Mouse (Mus musculus) embryonic fibroblast, embryonic 13.5 days (primary cell): ENCODE measurements at regions not wholly inside any gene's neighbourhood (a gene's known extent, or its start where the extent isn't known, plus 50 kb on each side); places are given as distances from the start of the nearest gene placed in this dataset.

Experiments used
- H3K27ac ChIP-seq: 2 replicates; pipeline ENCODE4 v1.5.1; 2012; ENCODE audit warnings: low read length, control low read depth, inconsistent platforms; ENCODE audit not compliant: insufficient read depth
- H3K4me1 ChIP-seq: 2 replicates; pipeline ENCODE4 v1.6.1; 2011; ENCODE audit warnings: low read length; ENCODE audit not compliant: control insufficient read depth, insufficient read depth
- H3K4me3 ChIP-seq: 2 replicates; pipeline ENCODE4 v1.5.1; 2011; ENCODE audit warnings: mild to moderate bottlenecking, control low read depth, low read length; ENCODE audit not compliant: insufficient read depth
- CTCF ChIP-seq: IDR thresholded peaks from 2 replicates; pipeline ENCODE4 v1.5.1; 2011; ENCODE audit warnings: mild to moderate bottlenecking, control low read depth, low read length, moderate library complexity, borderline replicate concordance; ENCODE audit not compliant: insufficient read depth
- POLR2A ChIP-seq: IDR thresholded peaks from 2 replicates; pipeline ENCODE4 v1.6.1; 2011; ENCODE audit warnings: low read depth, mild to moderate bottlenecking, control low read depth, low read length, moderate library complexity

GRCm38 (mm10) chr6:98107123-98107522, 235.4 kb downstream of the Gm765 start:
- no peak for TF ChIP-seq CTCF
- no peak for TF ChIP-seq POLR2A
- Histone ChIP-seq H3K4me3 (no peak overlapping the region), H3K27ac (no peak overlapping the region), H3K4me1 (no peaks in the 10 kb centered on the region)

DNA sequence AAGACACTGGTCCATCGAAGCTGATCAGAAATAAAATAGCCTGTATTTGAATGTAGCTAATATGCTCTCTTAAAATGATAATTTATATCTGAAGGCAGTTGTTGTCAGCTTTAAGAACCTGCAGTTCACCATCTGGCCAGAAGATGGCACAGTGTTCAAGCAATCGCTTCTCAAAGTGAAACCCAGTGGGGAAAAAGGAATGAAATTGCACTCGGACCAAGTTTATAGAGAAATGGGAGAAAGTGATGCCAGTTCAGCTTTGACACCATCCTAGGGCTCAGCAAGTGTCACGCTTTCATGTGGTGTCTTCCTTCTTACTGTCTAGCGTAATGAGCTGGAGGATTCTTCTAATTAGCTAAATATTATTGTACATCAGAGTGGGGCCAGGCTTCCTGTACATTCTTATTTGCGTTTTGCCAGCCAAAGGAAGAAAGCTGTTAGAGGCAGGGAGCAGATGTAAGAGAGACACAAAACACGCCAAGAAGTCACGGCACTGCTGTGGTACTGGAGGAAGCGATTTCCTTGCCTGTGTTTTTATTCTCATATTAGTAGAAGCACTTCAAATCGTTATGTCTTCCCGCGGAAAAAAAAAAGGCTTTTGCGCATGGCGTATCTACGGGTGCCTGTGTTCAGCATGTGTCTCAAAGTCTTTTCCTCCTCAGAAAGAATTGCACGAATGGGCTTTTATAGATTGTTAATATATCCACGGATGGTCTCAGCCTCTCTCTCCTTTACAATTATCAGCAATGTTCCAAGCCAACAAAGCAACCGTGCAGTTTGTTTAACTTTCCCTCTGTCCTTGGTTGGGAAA, 237.1 kb downstream of the Gm765 start:
- TF ChIP-seq POLR2A (no peak), CTCF (no peak)
- peak overlapping the region; percentile 61 for H3K4me3 ChIP-seq
- H3K27ac ChIP-seq = no peak overlapping the region
- H3K4me1 ChIP-seq = 0 out of 2 replicates have a peak, but pooled peaks cover 3% of the 10 kb centered on the region

DNA sequence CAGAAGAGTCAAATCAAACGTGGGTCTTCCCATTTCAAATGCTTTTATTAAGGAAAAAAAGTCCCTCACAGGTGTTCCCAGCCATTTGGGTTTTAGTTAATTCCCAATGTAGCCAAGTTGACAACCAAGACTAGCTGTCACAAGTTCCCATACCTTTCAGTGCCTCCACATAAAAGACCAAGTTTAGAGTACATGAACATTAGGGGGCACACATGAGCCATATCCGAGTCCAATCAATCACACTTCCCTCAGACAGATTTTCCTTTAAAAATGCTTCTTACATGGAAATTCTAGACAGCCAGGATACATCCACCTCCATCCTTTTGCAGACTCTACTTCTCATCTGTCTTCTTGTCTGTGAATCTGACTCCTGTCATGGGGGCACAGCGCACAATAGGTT, 238.1 kb downstream of the Gm765 start:
- 0 out of 2 replicates have a peak, but pooled peaks cover 3% of the 10 kb centered on the region for H3K4me1 ChIP-seq
- no peak overlapping the region for H3K27ac ChIP-seq
- TF ChIP-seq POLR2A = no peak
- TF ChIP-seq CTCF = no peak
- no peak overlapping the region for H3K4me3 ChIP-seq

DNA sequence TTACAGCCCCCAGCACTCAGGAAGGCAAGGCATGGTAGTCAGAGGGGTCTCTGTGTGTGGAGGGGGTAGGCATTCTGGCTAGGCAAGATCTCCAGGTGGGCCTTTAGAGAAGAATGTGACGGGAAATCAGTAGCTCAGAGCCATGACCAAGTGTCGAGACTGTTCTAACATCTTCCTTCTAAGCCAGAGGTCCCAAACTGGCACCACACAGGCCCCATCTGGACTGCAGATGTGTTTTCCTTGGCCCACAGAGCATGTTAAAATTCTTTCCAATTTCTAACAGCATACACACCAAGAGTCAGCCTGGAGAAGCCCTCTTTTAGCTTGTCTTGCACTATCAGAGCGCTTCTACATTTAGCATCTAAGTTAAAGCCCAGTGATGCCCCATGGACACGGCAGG, 241.5 kb downstream of the Gm765 start:
- Histone ChIP-seq H3K4me3 (no peak overlapping the region), H3K27ac (no peak overlapping the region), H3K4me1 (0 out of 2 replicates have a peak, but pooled peaks cover 3% of the 10 kb centered on the region)
- no peak for TF ChIP-seq CTCF
- no peak for TF ChIP-seq POLR2A

DNA sequence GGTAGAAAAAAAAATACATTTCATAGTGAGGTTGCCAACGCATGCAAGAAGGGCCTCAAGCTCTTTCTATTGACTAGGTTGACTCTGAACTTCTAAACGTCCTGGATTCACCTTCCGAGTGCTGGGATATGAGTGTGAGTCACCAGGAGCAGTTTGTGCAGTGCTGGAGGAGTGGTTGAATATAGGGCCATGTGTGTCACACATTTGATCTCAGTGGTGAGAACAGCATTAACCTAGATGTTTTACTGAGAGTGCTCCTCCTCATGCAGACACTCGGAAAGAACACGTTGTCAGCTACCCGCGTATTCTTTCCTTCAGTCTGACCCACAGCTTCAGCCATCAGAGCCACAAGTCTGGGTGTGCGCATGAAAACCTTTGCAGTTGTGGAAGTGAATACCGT, 243.4 kb downstream of the Gm765 start:
- no peak overlapping the region for H3K27ac ChIP-seq
- TF ChIP-seq POLR2A (no peak), CTCF (no peak)
- no peak overlapping the region for H3K4me3 ChIP-seq
- H3K4me1 ChIP-seq = 0 out of 2 replicates have a peak, but pooled peaks cover 3% of the 10 kb centered on the region

DNA sequence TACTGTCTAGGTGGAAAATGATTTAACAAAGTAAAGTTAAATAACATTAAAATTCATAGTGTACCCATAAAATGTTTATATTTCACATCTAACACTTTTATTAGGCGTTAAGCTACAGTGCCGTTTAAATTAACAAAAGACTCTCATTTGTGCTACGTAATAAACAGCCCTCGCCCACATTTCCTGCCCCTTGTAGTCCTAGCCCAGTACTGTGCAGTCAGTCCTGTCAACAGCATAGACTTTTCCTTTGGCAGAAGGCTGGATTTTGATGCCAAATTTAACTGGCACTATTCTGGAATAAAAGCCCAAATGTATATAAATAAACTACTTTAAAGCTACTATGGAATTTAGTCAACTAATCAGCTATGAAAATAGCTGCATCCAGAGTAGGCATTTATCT, 247.3 kb downstream of the Gm765 start:
- H3K27ac ChIP-seq = no peak overlapping the region
- no peak overlapping the region for H3K4me3 ChIP-seq
- TF ChIP-seq CTCF (no peak), POLR2A (no peak)
- H3K4me1 ChIP-seq = no peaks in the 10 kb centered on the region

DNA sequence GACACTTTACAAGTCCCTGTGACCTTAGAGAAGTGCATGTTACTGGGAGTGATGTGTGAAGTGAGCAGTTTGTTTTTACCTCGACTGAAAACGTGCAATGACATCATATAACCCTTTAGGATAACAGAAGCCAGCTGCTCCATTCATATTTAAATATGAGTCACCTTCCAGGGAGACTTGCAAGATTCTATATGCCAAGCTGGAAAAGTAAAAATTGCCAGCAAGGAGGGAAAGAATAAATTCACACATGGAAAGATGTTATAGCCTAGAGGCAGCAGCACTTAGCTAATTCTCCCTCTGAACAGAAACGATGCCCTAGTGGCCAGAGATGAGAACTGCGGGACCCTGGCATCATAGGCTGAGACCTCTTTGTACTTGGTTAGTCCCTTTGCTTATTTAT, 253.4 kb downstream of the Gm765 start:
- 0 out of 2 replicates have a peak, but pooled peaks have one; percentile 26 for TF ChIP-seq CTCF
- TF ChIP-seq POLR2A = no peak
- Histone ChIP-seq H3K4me3 (no peak overlapping the region), H3K4me1 (0 out of 2 replicates have a peak, but pooled peaks cover 2% of the 10 kb centered on the region), H3K27ac (no peak overlapping the region; the same call in 1 of the 2 replicates)

- Histone ChIP-seq H3K27ac (no peak overlapping the region), H3K4me1 (no peaks in the 10 kb centered on the region), H3K4me3 (no peak overlapping the region)
- TF ChIP-seq POLR2A (no peak), CTCF (no peak)
Measured at GRCm38 (mm10) chr6:98080076-98080475, 262.5 kb downstream of the Gm765 start.
